Mouse (Mus musculus): Measurements from ENCODE around the gene Thap8. TPM values are rescaled to one million over a fixed set of nuclear protein-coding genes. Genes with fewer than 3 reads are reported as not detected.

Gene Thap8
- total RNA-seq, 2 experiments from 2014 or later: 0.26 TPM; not detected in 1

GRCm38 (mm10) chr7:30280670-30281138 lies 810 bp downstream of the Thap8 start:
- intact Hi-C loops (cut with DNase I): no loop called here
- DNase-seq (ENCODE audit: low spot score in 2 of 2): peak; percentile 88 to 92

GRCm38 (mm10) chr7:30281522-30281921 lies 1.6 kb downstream of the Thap8 start:
- DNase-seq (ENCODE audit: low spot score in 2 of 2): no peak
- intact Hi-C loops (cut with DNase I): no loop called here

- peak; percentile 40 to 67 for DNase-seq (ENCODE audit: low spot score in 2 of 2)
- intact Hi-C loops (cut with DNase I): no loop called here
Measured at GRCm38 (mm10) chr7:30282740-30283139, 2.8 kb downstream of the Thap8 start.

GRCm38 (mm10) chr7:30286701-30287410 lies 7.0 kb downstream of the Thap8 start:
- DNase-seq (ENCODE audit: low spot score in 2 of 2): no peak
- intact Hi-C loops (cut with DNase I): no loop called here

GRCm38 (mm10) chr7:30288046-30288445 lies 8.2 kb downstream of the Thap8 start:
- intact Hi-C loops (cut with DNase I): no loop called here
- DNase-seq (ENCODE audit: low spot score in 2 of 2): no peak

GRCm38 (mm10) chr7:30289071-30289713 lies 9.3 kb downstream of the Thap8 start:
- intact Hi-C loops (cut with DNase I): no loop called here
- no peak for DNase-seq (ENCODE audit: low spot score in 2 of 2)

- peak; percentile 46 to 72 for DNase-seq (ENCODE audit: low spot score in 2 of 2)
- intact Hi-C loops (cut with DNase I): loop anchor here (5.0 kb wide), 1 partner anchor 58 kb away; the partner anchor contains the start of genes Polr2i and Tbcb
Measured at GRCm38 (mm10) chr7:30289714-30290399, 10.0 kb downstream of the Thap8 start.

- peak; percentile 90 to 92 for DNase-seq (ENCODE audit: low spot score in 2 of 2)
- intact Hi-C loops (cut with DNase I): loop anchor here (5.0 kb wide), 1 partner anchor 59 kb away; the partner anchor contains the start of genes Polr2i and Tbcb
Measured at GRCm38 (mm10) chr7:30291215-30292131, 11.6 kb downstream of the Thap8 start, which contains the start of gene Clip3. Gene Clip3, plus strand, starts transcription at chr7:30291728.

- intact Hi-C loops (cut with DNase I): loop anchor here (5.0 kb wide), 1 partner anchor 61 kb away; the partner anchor contains the start of genes Polr2i and Tbcb
- peak; percentile 48 to 62 for DNase-seq (ENCODE audit: low spot score in 2 of 2)
Measured at GRCm38 (mm10) chr7:30293795-30294194, 13.9 kb downstream of the Thap8 start.

GRCm38 (mm10) chr7:30294296-30294695 lies 14.4 kb downstream of the Thap8 start:
- no peak for DNase-seq (ENCODE audit: low spot score in 2 of 2)
- intact Hi-C loops (cut with DNase I): loop anchor here (5.0 kb wide), 1 partner anchor 62 kb away; the partner anchor contains the start of genes Polr2i and Tbcb

- intact Hi-C loops (cut with DNase I): no loop called here
- DNase-seq (ENCODE audit: low spot score in 2 of 2): no peak
Measured at GRCm38 (mm10) chr7:30295103-30295502, 15.2 kb downstream of the Thap8 start.

- DNase-seq (ENCODE audit: low spot score in 2 of 2): no peak
- intact Hi-C loops (cut with DNase I): no loop called here
Measured at GRCm38 (mm10) chr7:30296816-30297215, 16.9 kb downstream of the Thap8 start.

- intact Hi-C loops (cut with DNase I): no loop called here
- no peak for DNase-seq (ENCODE audit: low spot score in 2 of 2)
Measured at GRCm38 (mm10) chr7:30297266-30297665, 17.4 kb downstream of the Thap8 start.

- intact Hi-C loops (cut with DNase I): no loop called here
- DNase-seq (ENCODE audit: low spot score in 2 of 2): no peak
Measured at GRCm38 (mm10) chr7:30300914-30301313, 21.0 kb downstream of the Thap8 start.

GRCm38 (mm10) chr7:30306083-30306779 lies 26.3 kb downstream of the Thap8 start:
- intact Hi-C loops (cut with DNase I): no loop called here
- no peak for DNase-seq (ENCODE audit: low spot score in 2 of 2)

GRCm38 (mm10) chr7:30308076-30309005 lies 28.4 kb downstream of the Thap8 start, which contains the start of gene Alkbh6:
Gene Alkbh6, plus strand, starts transcription at chr7:30308717.
- DNase-seq (ENCODE audit: low spot score in 2 of 2): peak; percentile 96 to 98
- intact Hi-C loops (cut with DNase I): no loop called here

All from left cerebral cortex, postnatal 14 days (tissue).